Mouse (Mus musculus) ES-E14 (cell line): ENCODE measurements around the gene Clp1.

Experiments
- CHD2 ChIP-seq: IDR thresholded peaks from 2 replicates; pipeline ENCODE4 v1.6.1; 2014; ENCODE audit warnings: mild to moderate bottlenecking, low read depth, low read length, inconsistent platforms
- HCFC1 ChIP-seq: IDR thresholded peaks from 2 replicates; pipeline ENCODE4 v1.6.1; 2012; ENCODE audit warnings: low read length, inconsistent platforms, borderline replicate concordance; ENCODE audit not compliant: insufficient read depth
- MAFK ChIP-seq: IDR thresholded peaks from 2 replicates; pipeline ENCODE4 v1.6.1; 2014; ENCODE audit warnings: mild to moderate bottlenecking, low read depth, low read length, inconsistent platforms; ENCODE audit not compliant: insufficient read depth
- ZC3H11A ChIP-seq: IDR thresholded peaks from 2 replicates; pipeline ENCODE4 v1.6.1; 2012; ENCODE audit warnings: low read depth, mild to moderate bottlenecking, inconsistent platforms, low read length, borderline replicate concordance
- ZNF384 ChIP-seq: IDR thresholded peaks from 2 replicates; pipeline ENCODE4 v1.6.1; 2012; ENCODE audit warnings: low read depth, low read length, inconsistent platforms

- no peak for TF ChIP-seq MAFK
- no peak for TF ChIP-seq HCFC1
- TF ChIP-seq ZNF384: no peak
- TF ChIP-seq CHD2: no peak
- TF ChIP-seq ZC3H11A: no peak
Observed at GRCm38 (mm10) chr2:84733579-84734300, 6.6 kb upstream of the Clp1 start, which contains the start of gene Ypel4.
